Mouse (Mus musculus) forebrain, embryonic 16.5 days (tissue): ENCODE results near the gene Cort. TPM values are rescaled to one million over a fixed set of nuclear protein-coding genes. Genes with fewer than 3 reads are reported as not detected.
A peak's percentile ranks its signal among the peaks of the same experiment; 100 is the strongest.

Source experiments
- ATAC-seq: fragments of 200-750 bp; cut with Nextera tagmentation; 2 replicates; pipeline ENCODE4 v1.8.0; 2017; ENCODE audit warnings: mild to moderate bottlenecking, moderate library complexity
- H3K27ac ChIP-seq: fragments of 300-500 bp; sonication (generic); 2 replicates; pipeline ENCODE4 v1.5.1; 2014; ENCODE audit warnings: low read length, control low read depth
- H3K27me3 ChIP-seq: fragments of 300-500 bp; sonication (generic); replicated peaks from 2 replicates; pipeline ENCODE4 v1.6.1; 2014; ENCODE audit warnings: low read length; ENCODE audit not compliant: control insufficient read depth, insufficient read depth
- H3K36me3 ChIP-seq: fragments of 300-500 bp; sonication (generic); 2 replicates; pipeline ENCODE4 v1.6.1; 2014; ENCODE audit not compliant: control insufficient read depth, insufficient read depth
- H3K4me1 ChIP-seq: fragments of 300-500 bp; sonication (generic); replicated peaks from 2 replicates; pipeline ENCODE4 v1.6.1; 2014; ENCODE audit warnings: low read length; ENCODE audit not compliant: control insufficient read depth, insufficient read depth
- H3K4me2 ChIP-seq: fragments of 300-500 bp; sonication (generic); 2 replicates; pipeline ENCODE4 v1.6.1; 2014; ENCODE audit warnings: mild to moderate bottlenecking, low read length, control low read depth
- H3K4me3 ChIP-seq: fragments of 300-500 bp; sonication (generic); replicated peaks from 2 replicates; pipeline ENCODE4 v1.5.1; 2014; ENCODE audit warnings: mild to moderate bottlenecking, low read length, control low read depth
- H3K9ac ChIP-seq: fragments of 300-500 bp; sonication (generic); replicated peaks from 2 replicates; pipeline ENCODE4 v1.6.1; 2014; ENCODE audit warnings: low read depth, low read length, control low read depth
- H3K9me3 ChIP-seq: fragments of 300-500 bp; sonication (generic); 2 replicates; pipeline ENCODE4 v1.6.1; 2016; ENCODE audit warnings: low read length; ENCODE audit not compliant: control insufficient read depth
- WGBS: fragments of 180-500 bp; shearing (Covaris S2); extraction: QIAGEN DNeasy Blood & Tissue Kit; methylation state at CpG from one replicate; pipeline ENCODE4 v1.1.7; 2014; 5-methylcytosine and 5-hydroxymethylcytosine counted together
- polyA plus RNA-seq: library from polyadenylated mRNA; unstranded; fragments of >200 nt; fragmentation: Nextera tagmentation; extraction: Ambion mirVana; gene quantifications from 2 replicates; pipeline ENCODE4 v1.2.1, GENCODE M21; 2015

Cort gene
- polyA plus RNA-seq, 1 experiment from 2014 or later, result 1.8 TPM

- ATAC-seq, result peak; percentile 91
- WGBS, result under 1% methylated on average over 68 of the region's 68 CpGs
- H3K27me3 ChIP-seq, result no peaks in the 10 kb centered on the region
- H3K36me3 ChIP-seq, result no peaks in the 10 kb centered on the region
- peaks cover 7% of the 10 kb centered on the region for H3K4me1 ChIP-seq
- peak within 1 kb of the TSS; percentile 72 for H3K4me2 ChIP-seq
- H3K4me3 ChIP-seq, result peak within 1 kb of the TSS; percentile 74
- H3K9me3 ChIP-seq, result no peaks in the 10 kb centered on the region
- H3K27ac ChIP-seq, result peak within 1 kb of the TSS; percentile 49
- H3K9ac ChIP-seq, result peak within 1 kb of the TSS; percentile 74
Measured at GRCm38 (mm10) chr4:149136982-149137770, 10.6 kb upstream of the Cort start, which contains the start of gene Cenps. Cenps (minus strand) TSS chr4:149137629.

GRCm38 (mm10) chr4:149136116-149136850 is 9.7 kb upstream of the Cort start:
- H3K4me1 ChIP-seq, result peaks cover 7% of the 10 kb centered on the region
- H3K9ac ChIP-seq, result peak overlapping the region; percentile 74; the same call in 1 of the 2 replicates
- 57% methylated on average over 18 of the region's 18 CpGs for WGBS
- peak overlapping the region; percentile 72 for H3K4me2 ChIP-seq
- no peak overlapping the region for H3K27ac ChIP-seq
- peaks cover 1% of the 10 kb centered on the region; the same call in 1 of the 2 replicates for H3K36me3 ChIP-seq
- 0 out of 2 replicates have a peak, but pooled peaks have one; percentile 4 for ATAC-seq
- peak overlapping the region; percentile 74 for H3K4me3 ChIP-seq
- no peaks in the 10 kb centered on the region for H3K9me3 ChIP-seq
- no peaks in the 10 kb centered on the region for H3K27me3 ChIP-seq

DNA sequence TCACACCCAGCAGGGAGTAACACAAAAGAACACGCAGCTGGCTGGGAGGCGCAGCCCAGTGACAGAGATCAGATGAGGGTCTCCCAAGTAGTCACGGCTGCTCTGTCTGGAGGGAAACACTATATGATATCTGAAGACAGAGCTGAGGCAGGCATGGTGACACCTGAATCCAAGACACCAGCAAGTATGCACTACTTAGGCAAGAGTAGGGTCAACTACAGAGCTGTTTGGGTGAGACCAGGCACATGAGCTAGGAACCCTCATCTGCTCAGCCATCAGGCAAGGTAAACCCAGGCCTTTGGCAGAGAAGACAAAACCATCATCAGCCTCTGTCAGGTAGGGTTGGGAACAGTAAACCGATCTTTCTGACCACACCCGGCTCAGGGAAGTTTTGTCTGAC is 6.8 kb upstream of the Cort start:
- no peak overlapping the region for H3K27ac ChIP-seq
- H3K9me3 ChIP-seq, result no peaks in the 10 kb centered on the region
- peaks cover 2% of the 10 kb centered on the region; the same call in 1 of the 2 replicates for H3K36me3 ChIP-seq
- no peak overlapping the region for H3K4me2 ChIP-seq
- no peak for ATAC-seq
- WGBS, result 78% methylated on average over 5 of the region's 5 CpGs
- H3K4me1 ChIP-seq, result peaks cover 7% of the 10 kb centered on the region
- no peak overlapping the region for H3K9ac ChIP-seq
- no peaks in the 10 kb centered on the region for H3K27me3 ChIP-seq
- H3K4me3 ChIP-seq, result no peak overlapping the region

DNA sequence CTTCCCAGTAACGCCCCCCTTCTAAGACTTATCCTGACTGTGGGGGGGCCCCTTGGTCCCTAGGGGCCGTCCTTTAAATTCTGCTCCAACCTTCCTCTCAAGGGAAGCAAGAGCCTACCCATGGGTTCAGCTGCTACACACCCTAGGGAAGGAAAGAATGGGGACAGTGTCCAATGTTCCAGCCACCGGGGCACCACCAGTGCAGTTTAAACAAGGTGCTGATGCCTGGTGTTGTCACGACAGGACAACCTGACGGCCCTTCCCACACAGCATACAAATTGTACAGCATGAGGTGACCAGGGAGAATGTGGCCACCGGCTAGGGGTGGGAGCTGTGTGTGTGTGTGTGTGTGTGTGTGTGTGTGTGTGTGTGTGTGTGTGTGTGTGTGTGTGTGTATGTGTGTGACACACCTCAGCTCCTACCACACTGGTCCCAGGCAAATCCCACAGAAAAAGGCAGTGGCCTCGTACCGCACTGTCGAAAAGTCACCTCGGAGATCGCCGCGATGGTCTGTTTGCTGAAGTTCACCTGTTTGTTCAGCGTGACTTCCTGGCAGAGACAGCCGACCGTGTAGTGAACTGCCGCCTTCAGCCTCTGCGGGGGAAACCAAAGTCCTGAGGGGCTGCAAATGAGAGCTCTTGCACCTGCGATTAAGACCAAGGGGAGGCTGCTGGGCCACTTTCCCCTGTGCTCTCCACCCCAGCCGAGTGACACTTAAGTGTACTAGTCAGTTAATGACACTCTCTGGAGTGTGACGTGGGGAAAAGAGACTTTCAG is 5.4 kb upstream of the Cort start:
- Histone ChIP-seq H3K9ac (0 out of 2 replicates have a peak overlapping the region, but pooled peaks have one; percentile 3), H3K4me1 (peaks cover 7% of the 10 kb centered on the region), H3K27me3 (no peaks in the 10 kb centered on the region), H3K36me3 (peaks cover 2% of the 10 kb centered on the region; the same call in 1 of the 2 replicates), H3K4me2 (no peak overlapping the region), H3K4me3 (no peak overlapping the region), H3K27ac (no peak overlapping the region), H3K9me3 (no peaks in the 10 kb centered on the region)
- 90% methylated on average over 21 of the region's 21 CpGs for WGBS
- ATAC-seq, result no peak

- Histone ChIP-seq H3K27me3 (no peaks in the 10 kb centered on the region), H3K9me3 (no peaks in the 10 kb centered on the region), H3K4me2 (no peak overlapping the region), H3K4me1 (peaks cover under 1% of the 10 kb centered on the region; the same call in 1 of the 2 replicates), H3K4me3 (no peak overlapping the region), H3K36me3 (peaks cover 2% of the 10 kb centered on the region; the same call in 1 of the 2 replicates), H3K9ac (no peak overlapping the region), H3K27ac (no peak overlapping the region)
- 89% methylated on average over 23 of the region's 23 CpGs for WGBS
- ATAC-seq, result no peak
Measured at GRCm38 (mm10) chr4:149131021-149131752, 4.6 kb upstream of the Cort start.

DNA sequence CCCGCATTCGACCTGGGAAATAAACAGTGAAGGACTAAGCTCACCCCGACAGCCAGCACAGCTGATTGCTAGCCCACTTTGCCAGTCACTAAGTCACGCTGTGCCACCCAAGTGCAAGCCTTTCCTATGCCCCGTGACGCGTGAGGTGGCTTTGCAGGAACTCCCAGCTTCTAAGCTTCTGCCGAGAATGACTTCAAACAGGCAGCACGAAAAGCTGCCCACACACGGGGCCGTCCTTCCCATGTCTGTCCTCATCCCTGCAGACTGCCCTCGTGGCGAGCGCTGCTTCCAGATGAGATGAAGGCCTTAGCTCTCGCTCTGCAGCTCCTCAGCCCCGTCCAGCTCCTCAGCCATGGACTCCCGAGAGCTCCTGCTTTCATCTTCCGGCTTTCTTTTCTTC is 1.9 kb upstream of the Cort start:
- no peak overlapping the region for H3K9ac ChIP-seq
- no peak overlapping the region for H3K4me2 ChIP-seq
- WGBS, result 87% methylated on average over 18 of the region's 18 CpGs
- H3K4me3 ChIP-seq, result no peak overlapping the region
- H3K27me3 ChIP-seq, result no peaks in the 10 kb centered on the region
- no peaks in the 10 kb centered on the region for H3K4me1 ChIP-seq
- no peaks in the 10 kb centered on the region for H3K9me3 ChIP-seq
- ATAC-seq, result no peak
- H3K36me3 ChIP-seq, result peaks cover 2% of the 10 kb centered on the region; the same call in 1 of the 2 replicates
- H3K27ac ChIP-seq, result no peak overlapping the region

DNA sequence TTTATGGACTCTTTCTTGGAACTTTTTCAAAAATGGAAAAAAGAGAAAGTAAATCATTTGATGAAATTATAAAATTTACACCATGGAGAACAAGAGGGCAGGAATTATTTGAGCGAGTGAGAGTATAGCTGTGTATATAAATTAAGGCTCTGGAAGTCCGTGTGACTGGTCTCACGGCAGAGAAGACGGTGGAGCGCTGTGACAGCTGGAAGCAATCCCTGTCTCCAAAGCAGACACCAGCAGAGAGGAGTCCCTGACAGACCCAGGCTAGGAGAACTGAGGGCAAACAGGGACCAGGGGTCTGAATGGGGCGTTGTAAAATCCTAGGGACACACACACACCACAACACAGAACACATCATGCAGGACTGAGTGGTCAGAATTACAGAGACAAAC is 451 bp downstream of the Cort start:
- Histone ChIP-seq H3K27ac (no peak overlapping the region), H3K9ac (no peak overlapping the region), H3K36me3 (no peaks in the 10 kb centered on the region), H3K9me3 (no peaks in the 10 kb centered on the region), H3K4me1 (no peaks in the 10 kb centered on the region), H3K4me2 (no peak overlapping the region), H3K27me3 (no peaks in the 10 kb centered on the region), H3K4me3 (no peak overlapping the region)
- 82% methylated on average over 6 of the region's 6 CpGs for WGBS
- ATAC-seq, result no peak

DNA sequence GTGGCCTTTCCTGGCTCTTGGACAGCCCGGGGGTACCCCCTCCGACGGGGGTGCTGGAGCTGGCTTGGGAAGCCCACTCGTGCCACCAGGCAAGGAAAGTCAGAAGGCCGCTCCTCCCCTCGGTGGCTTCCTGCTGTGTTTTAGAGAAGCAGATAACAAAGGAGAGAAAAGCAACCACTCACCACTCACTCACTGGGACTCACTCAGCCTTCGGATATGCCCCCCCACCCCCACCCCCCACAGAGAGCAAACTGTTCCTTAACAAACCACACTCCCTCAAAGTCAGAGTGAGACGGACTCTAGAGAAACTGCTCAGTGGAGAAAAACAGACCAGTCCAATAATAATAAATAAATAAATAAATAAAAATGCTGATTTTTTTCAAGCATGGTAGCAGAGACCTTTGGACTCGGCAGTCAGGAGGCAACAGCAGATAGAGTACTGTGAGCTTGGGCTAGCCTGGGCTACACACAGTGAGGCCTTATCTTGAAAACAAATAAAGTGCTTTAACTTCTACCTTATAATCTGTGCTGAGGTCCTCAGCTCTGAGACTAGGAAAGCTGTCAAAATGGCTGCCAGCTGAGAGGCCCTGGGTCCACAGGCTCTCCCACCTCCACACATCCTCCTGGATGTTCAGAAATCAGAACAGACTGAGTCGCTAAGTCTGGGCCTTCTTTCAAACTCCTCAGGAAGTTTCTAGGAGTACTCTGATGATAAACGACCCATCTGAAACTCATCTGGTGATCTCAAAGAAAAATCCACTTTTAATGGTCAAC is 1.0 kb downstream of the Cort start:
- H3K9ac ChIP-seq, result no peak overlapping the region
- no peak overlapping the region for H3K27ac ChIP-seq
- no peaks in the 10 kb centered on the region for H3K27me3 ChIP-seq
- WGBS, result 40% methylated on average over 11 of the region's 11 CpGs
- H3K9me3 ChIP-seq, result no peaks in the 10 kb centered on the region
- H3K4me1 ChIP-seq, result no peaks in the 10 kb centered on the region
- H3K36me3 ChIP-seq, result no peaks in the 10 kb centered on the region
- no peak overlapping the region for H3K4me3 ChIP-seq
- no peak for ATAC-seq
- no peak overlapping the region for H3K4me2 ChIP-seq
